Mouse (Mus musculus) neural tube, embryonic 12.5 days (tissue): ENCODE results near the gene Scamp1. TPM values are rescaled to one million over a fixed set of nuclear protein-coding genes. Genes with fewer than 3 reads are reported as not detected.

Experiments used
- ATAC-seq: fragments of 200-750 bp; cut with Nextera tagmentation; 2 replicates; pipeline ENCODE4 v1.8.0; 2017; ENCODE audit warnings: low read depth, mild to moderate bottlenecking, moderate TSS enrichment, moderate library complexity; ENCODE audit not compliant: low FRiP score
- H3K27ac ChIP-seq: fragments of 300-500 bp; sonication (generic); 2 replicates; pipeline ENCODE4 v1.5.1; 2016
- H3K27me3 ChIP-seq: fragments of 300-500 bp; sonication (generic); replicated peaks from 2 replicates; pipeline ENCODE4 v1.6.1; 2016; ENCODE audit warnings: mild to moderate bottlenecking
- H3K36me3 ChIP-seq: fragments of 300-500 bp; sonication (generic); 2 replicates; pipeline ENCODE4 v1.6.1; 2016; ENCODE audit warnings: mild to moderate bottlenecking
- H3K4me1 ChIP-seq: fragments of 300-500 bp; sonication (generic); 2 replicates; pipeline ENCODE4 v1.6.1; 2016
- H3K4me2 ChIP-seq: fragments of 300-500 bp; sonication (generic); replicated peaks from 2 replicates; pipeline ENCODE4 v1.6.1; 2016; ENCODE audit warnings: mild to moderate bottlenecking
- H3K4me3 ChIP-seq: fragments of 300-500 bp; sonication (generic); 2 replicates; pipeline ENCODE4 v1.5.1; 2016
- H3K9ac ChIP-seq: fragments of 300-500 bp; sonication (generic); 2 replicates; pipeline ENCODE4 v1.6.1; 2016; ENCODE audit warnings: mild to moderate bottlenecking
- H3K9me3 ChIP-seq: fragments of 300-500 bp; sonication (generic); 2 replicates; pipeline ENCODE4 v1.6.1; 2016; ENCODE audit warnings: mild to moderate bottlenecking
- WGBS: fragments of 180-500 bp; shearing (Covaris S2); methylation state at CpG from one replicate; pipeline ENCODE4 v1.1.7; 2016; 5-methylcytosine and 5-hydroxymethylcytosine counted together
- polyA plus RNA-seq: library from polyadenylated mRNA; unstranded; fragments of >200 nt; fragmentation: Nextera tagmentation; extraction: Ambion mirVana; gene quantifications from 2 replicates; pipeline ENCODE4 v1.2.1, GENCODE M21; 2016

Gene Scamp1
- polyA plus RNA-seq, 1 experiment from 2014 or later, result 77.4 TPM

- H3K9ac ChIP-seq, result no peak overlapping the region
- 90% methylated on average over 6 of the region's 6 CpGs for WGBS
- ATAC-seq, result no peak
- H3K4me2 ChIP-seq, result no peak overlapping the region
- H3K4me3 ChIP-seq, result no peak overlapping the region
- H3K27ac ChIP-seq, result no peak overlapping the region
- H3K27me3 ChIP-seq, result no peaks in the 10 kb centered on the region
- H3K4me1 ChIP-seq, result no peaks in the 10 kb centered on the region
- H3K9me3 ChIP-seq, result no peaks in the 10 kb centered on the region
- no peaks in the 10 kb centered on the region for H3K36me3 ChIP-seq
Observed at GRCm38 (mm10) chr13:94266530-94266929, 19.1 kb downstream of the Scamp1 start.

DNA sequence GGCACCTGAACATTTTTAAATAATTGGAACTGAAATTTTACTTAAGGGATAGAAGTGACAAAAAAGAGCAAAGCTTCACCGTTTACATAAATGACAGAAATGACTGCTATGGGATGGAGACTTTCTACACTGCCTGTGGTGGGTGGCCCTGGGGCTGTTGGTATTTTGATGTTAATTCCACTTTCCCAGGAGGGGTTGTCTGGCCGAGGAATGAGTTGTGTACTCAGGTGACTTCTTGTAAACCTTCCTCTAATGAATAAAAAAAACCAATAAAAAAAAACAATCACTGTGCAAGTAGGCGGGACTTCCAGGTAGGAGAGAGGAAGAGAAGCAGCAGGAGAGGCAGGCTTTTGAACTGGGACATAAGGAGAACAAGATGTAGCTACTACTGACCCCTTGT is 20.4 kb downstream of the Scamp1 start:
- no peak overlapping the region for H3K9ac ChIP-seq
- H3K4me2 ChIP-seq, result no peak overlapping the region
- H3K27me3 ChIP-seq, result no peaks in the 10 kb centered on the region
- ATAC-seq, result no peak
- no peak overlapping the region for H3K27ac ChIP-seq
- H3K9me3 ChIP-seq, result no peaks in the 10 kb centered on the region
- no peak overlapping the region for H3K4me3 ChIP-seq
- WGBS, result 69% methylated on average over 3 of the region's 3 CpGs
- no peaks in the 10 kb centered on the region for H3K4me1 ChIP-seq
- no peaks in the 10 kb centered on the region for H3K36me3 ChIP-seq

GRCm38 (mm10) chr13:94263943-94264342 is 21.7 kb downstream of the Scamp1 start:
- Histone ChIP-seq H3K27me3 (no peaks in the 10 kb centered on the region), H3K4me3 (no peak overlapping the region), H3K4me2 (no peak overlapping the region), H3K9ac (no peak overlapping the region), H3K9me3 (no peaks in the 10 kb centered on the region), H3K36me3 (no peaks in the 10 kb centered on the region), H3K4me1 (no peaks in the 10 kb centered on the region), H3K27ac (no peak overlapping the region)
- WGBS, result 83% methylated on average over 5 of the region's 5 CpGs
- no peak for ATAC-seq

DNA sequence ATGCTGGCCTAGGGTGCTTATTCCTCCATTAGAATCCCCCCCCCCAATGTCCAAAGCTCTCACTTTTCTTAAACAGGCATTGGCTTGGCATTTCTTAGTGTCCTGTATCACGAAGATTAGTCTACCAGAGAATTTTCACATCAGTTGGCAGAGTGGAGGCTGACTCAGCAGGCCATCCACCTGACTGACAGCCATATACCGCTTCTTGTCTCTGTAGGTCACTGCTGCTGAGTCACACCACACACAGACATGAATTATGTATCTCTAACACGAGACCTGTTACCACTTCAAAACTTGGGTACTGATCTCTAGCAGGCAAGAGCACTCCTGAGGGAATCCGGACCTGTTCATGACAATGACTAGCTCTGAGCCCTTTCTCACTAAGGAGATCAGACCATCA is 23.1 kb downstream of the Scamp1 start:
- WGBS, result 81% methylated on average over 4 of the region's 4 CpGs
- ATAC-seq, result no peak
- H3K4me1 ChIP-seq, result no peaks in the 10 kb centered on the region

DNA sequence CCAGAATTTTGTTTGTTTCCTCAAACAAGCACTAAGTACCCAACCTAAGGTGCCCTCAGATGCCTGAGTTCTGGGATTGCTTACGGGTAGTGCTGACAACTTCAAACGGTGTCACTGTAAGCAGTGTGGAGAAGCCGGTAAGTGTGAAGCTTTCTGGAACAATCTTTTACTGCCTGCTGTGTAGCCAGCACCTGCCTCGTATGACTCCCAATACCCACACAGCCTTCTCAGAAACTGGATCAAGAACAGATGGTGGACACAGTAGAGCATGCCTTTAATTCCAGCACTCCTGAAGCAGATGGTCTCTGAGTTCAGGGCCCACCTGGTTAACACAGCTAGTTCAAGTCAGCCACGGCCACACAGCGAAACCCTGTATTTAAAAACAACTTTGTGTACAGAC is 24.0 kb downstream of the Scamp1 start:
- H3K4me1 ChIP-seq, result no peaks in the 10 kb centered on the region
- H3K9ac ChIP-seq, result no peak overlapping the region
- ATAC-seq, result no peak
- H3K27me3 ChIP-seq, result no peaks in the 10 kb centered on the region
- no peaks in the 10 kb centered on the region for H3K9me3 ChIP-seq
- H3K27ac ChIP-seq, result no peak overlapping the region
- H3K4me2 ChIP-seq, result no peak overlapping the region
- H3K4me3 ChIP-seq, result no peak overlapping the region
- WGBS, result 82% methylated on average over 6 of the region's 6 CpGs
- H3K36me3 ChIP-seq, result no peaks in the 10 kb centered on the region

More for the DNA sequence above, 23.1 kb downstream of the Scamp1 start:
- no peaks in the 10 kb centered on the region for H3K36me3 ChIP-seq
- no peak overlapping the region for H3K4me2 ChIP-seq
- H3K4me3 ChIP-seq, result no peak overlapping the region
- H3K27me3 ChIP-seq, result no peaks in the 10 kb centered on the region
- no peaks in the 10 kb centered on the region for H3K9me3 ChIP-seq
- H3K9ac ChIP-seq, result no peak overlapping the region
- no peak overlapping the region for H3K27ac ChIP-seq

GRCm38 (mm10) chr13:94260961-94261360 is 24.7 kb downstream of the Scamp1 start:
- Histone ChIP-seq H3K9ac (no peak overlapping the region), H3K27me3 (no peaks in the 10 kb centered on the region), H3K4me1 (no peaks in the 10 kb centered on the region), H3K27ac (no peak overlapping the region), H3K36me3 (no peaks in the 10 kb centered on the region), H3K4me3 (no peak overlapping the region), H3K4me2 (no peak overlapping the region), H3K9me3 (no peaks in the 10 kb centered on the region)
- ATAC-seq, result no peak
- WGBS, result 85% methylated on average over 8 of the region's 8 CpGs

- Histone ChIP-seq H3K27me3 (no peaks in the 10 kb centered on the region), H3K9ac (no peak overlapping the region), H3K36me3 (no peaks in the 10 kb centered on the region), H3K4me2 (no peak overlapping the region), H3K27ac (no peak overlapping the region), H3K9me3 (no peaks in the 10 kb centered on the region), H3K4me3 (no peak overlapping the region), H3K4me1 (no peaks in the 10 kb centered on the region)
- 74% methylated on average over 5 of the region's 5 CpGs for WGBS
- no peak for ATAC-seq
Observed at GRCm38 (mm10) chr13:94259210-94259609, 26.4 kb downstream of the Scamp1 start.

- Histone ChIP-seq H3K27me3 (no peaks in the 10 kb centered on the region), H3K9me3 (no peaks in the 10 kb centered on the region), H3K4me2 (no peak overlapping the region), H3K4me1 (no peaks in the 10 kb centered on the region), H3K27ac (no peak overlapping the region), H3K36me3 (no peaks in the 10 kb centered on the region), H3K4me3 (no peak overlapping the region), H3K9ac (no peak overlapping the region)
- 91% methylated on average over 6 of the region's 6 CpGs for WGBS
- no peak for ATAC-seq
Observed at GRCm38 (mm10) chr13:94258530-94258929, 27.1 kb downstream of the Scamp1 start.

GRCm38 (mm10) chr13:94257711-94258110 is 27.9 kb downstream of the Scamp1 start:
- Histone ChIP-seq H3K9me3 (no peaks in the 10 kb centered on the region), H3K27ac (no peak overlapping the region), H3K9ac (no peak overlapping the region), H3K4me2 (no peak overlapping the region), H3K4me3 (no peak overlapping the region), H3K36me3 (no peaks in the 10 kb centered on the region), H3K27me3 (no peaks in the 10 kb centered on the region), H3K4me1 (no peaks in the 10 kb centered on the region)
- 81% methylated on average over 2 of the region's 2 CpGs for WGBS
- ATAC-seq, result no peak

DNA sequence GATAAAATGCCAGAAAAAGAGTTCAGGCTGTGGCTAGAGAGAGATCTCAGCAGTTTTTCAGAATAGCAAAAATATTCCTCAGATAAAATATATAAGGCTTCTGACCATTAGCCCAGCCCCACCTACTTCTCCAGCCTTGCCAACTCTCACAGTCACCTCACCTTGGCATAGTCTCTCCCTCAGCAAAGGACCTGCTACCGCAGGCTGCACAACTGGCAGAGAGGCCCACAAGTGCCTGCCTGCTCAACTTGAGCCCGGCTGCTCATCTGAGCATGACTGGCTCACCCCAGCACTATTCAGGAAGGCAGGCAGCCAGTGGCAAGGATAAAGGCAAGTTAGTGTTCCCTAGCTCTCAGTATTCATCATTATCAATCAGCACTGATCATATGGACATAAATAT is 30.5 kb downstream of the Scamp1 start:
- no peak for ATAC-seq
- 95% methylated on average over 2 of the region's 2 CpGs for WGBS
- Histone ChIP-seq H3K36me3 (no peaks in the 10 kb centered on the region), H3K27me3 (no peaks in the 10 kb centered on the region), H3K9ac (no peak overlapping the region), H3K4me1 (no peaks in the 10 kb centered on the region), H3K4me3 (no peak overlapping the region), H3K4me2 (no peak overlapping the region), H3K9me3 (no peaks in the 10 kb centered on the region), H3K27ac (no peak overlapping the region)

DNA sequence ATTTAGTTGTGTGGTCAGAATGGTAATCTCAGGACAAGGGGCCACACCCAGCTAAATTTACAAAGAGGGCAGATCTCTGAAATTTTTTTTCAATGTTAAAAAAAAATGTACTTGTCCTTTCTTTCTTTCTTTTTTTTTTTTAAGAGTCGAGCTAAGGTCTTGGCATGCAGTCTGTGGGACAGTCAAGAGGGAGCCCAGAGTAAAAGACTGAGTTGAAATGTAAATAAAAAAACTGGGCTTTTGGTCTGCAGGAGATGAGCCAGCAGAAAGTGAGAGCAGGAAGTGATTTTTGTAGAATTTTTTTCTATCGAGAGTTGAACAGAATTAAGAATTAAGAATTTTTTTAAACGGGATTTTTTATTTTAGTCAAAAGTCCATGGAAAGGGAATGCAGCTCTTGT is 31.4 kb downstream of the Scamp1 start:
- H3K27ac ChIP-seq, result no peak overlapping the region
- no peaks in the 10 kb centered on the region for H3K27me3 ChIP-seq
- no peaks in the 10 kb centered on the region for H3K9me3 ChIP-seq
- H3K4me1 ChIP-seq, result no peaks in the 10 kb centered on the region
- H3K9ac ChIP-seq, result no peak overlapping the region
- 91% methylated on average over 3 of the region's 3 CpGs for WGBS
- ATAC-seq, result no peak
- H3K4me2 ChIP-seq, result no peak overlapping the region
- no peak overlapping the region for H3K4me3 ChIP-seq
- H3K36me3 ChIP-seq, result no peaks in the 10 kb centered on the region

DNA sequence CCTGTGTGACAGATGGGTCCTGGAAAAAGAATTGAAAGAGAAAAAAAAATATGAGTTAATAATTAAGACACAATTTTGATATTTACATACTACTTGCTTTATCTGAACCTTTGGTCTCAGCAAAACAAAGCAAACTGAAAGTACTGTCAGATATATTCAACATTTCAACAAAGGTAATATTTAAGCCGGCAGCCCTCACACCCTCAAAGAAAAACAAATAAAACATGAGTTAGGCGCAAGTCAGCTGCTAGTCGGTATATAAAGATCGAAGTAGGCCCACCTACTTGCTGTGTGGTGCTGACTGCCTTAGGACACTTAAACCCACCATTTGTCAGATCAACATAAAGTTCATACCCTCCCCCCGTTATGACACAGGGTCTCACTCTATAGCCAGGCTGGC is 32.6 kb downstream of the Scamp1 start:
- Histone ChIP-seq H3K4me1 (no peaks in the 10 kb centered on the region), H3K9ac (no peak overlapping the region), H3K36me3 (no peaks in the 10 kb centered on the region), H3K27me3 (no peaks in the 10 kb centered on the region), H3K27ac (no peak overlapping the region), H3K4me3 (no peak overlapping the region), H3K4me2 (no peak overlapping the region), H3K9me3 (no peaks in the 10 kb centered on the region)
- WGBS, result 90% methylated on average over 5 of the region's 5 CpGs
- no peak for ATAC-seq

GRCm38 (mm10) chr13:94250761-94251160 is 34.9 kb downstream of the Scamp1 start:
- H3K9ac ChIP-seq, result no peak overlapping the region
- H3K36me3 ChIP-seq, result no peaks in the 10 kb centered on the region
- H3K4me3 ChIP-seq, result no peak overlapping the region
- no peaks in the 10 kb centered on the region for H3K9me3 ChIP-seq
- H3K27ac ChIP-seq, result no peak overlapping the region
- H3K27me3 ChIP-seq, result no peaks in the 10 kb centered on the region
- 0 out of 2 replicates have a peak, but pooled peaks cover 3% of the 10 kb centered on the region for H3K4me1 ChIP-seq
- H3K4me2 ChIP-seq, result no peak overlapping the region
- 90% methylated on average over 5 of the region's 8 CpGs for WGBS
- ATAC-seq, result no peak
